Mouse (Mus musculus) heart, adult 2 months (tissue): Measurements from ENCODE around the gene Ankrd54.

ENCODE experiments used
- CTCF ChIP-seq: fragments of 200-600 bp; IDR thresholded peaks from 2 replicates; pipeline ENCODE4 v1.8.1; 2022; ENCODE audit warnings: antibody characterized with exemption, mild to moderate bottlenecking, moderate library complexity
- POLR2A ChIP-seq: fragments of 200-500 bp; IDR thresholded peaks from 2 replicates; pipeline ENCODE4 v1.6.1; 2011; ENCODE audit warnings: mild to moderate bottlenecking, low read depth, low read length, control low read depth; ENCODE audit not compliant: insufficient read depth

DNA sequence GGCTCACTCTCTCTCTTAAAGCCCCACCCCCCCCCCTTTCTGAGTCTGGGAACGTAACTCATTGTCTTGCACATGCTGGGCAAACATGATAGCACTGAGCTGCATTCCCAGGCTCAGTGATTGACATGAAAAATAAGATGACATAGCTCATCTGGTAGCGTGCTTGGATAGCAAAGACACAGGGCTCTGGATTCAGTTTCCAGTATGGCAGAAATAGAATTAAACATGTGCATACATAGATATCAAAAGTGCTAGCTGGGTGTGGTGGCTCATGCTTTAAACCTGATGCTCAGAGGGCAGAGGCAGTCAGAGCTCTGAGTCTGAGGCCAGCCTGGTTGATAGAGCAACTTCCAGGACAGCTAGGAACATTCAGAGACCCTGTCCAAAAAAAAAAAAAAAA, 43.1 kb upstream of the Ankrd54 start:
- TF ChIP-seq CTCF: no peak
- no peak for TF ChIP-seq POLR2A
